Mouse (Mus musculus) liver, adult 2 months (tissue): ENCODE results near the gene Atp6ap1l.

Experiments used
- CTCF ChIP-seq: fragments of 200-500 bp; IDR thresholded peaks from 2 replicates; pipeline ENCODE4 v1.5.1; 2011; ENCODE audit warnings: low read depth, low read length, control low read depth
- POLR2A ChIP-seq: fragments of 200-500 bp; IDR thresholded peaks from 2 replicates; pipeline ENCODE4 v1.6.1; 2011; ENCODE audit warnings: low read length, control low read depth; ENCODE audit not compliant: insufficient read depth; ENCODE audit errors: extremely low read depth

DNA sequence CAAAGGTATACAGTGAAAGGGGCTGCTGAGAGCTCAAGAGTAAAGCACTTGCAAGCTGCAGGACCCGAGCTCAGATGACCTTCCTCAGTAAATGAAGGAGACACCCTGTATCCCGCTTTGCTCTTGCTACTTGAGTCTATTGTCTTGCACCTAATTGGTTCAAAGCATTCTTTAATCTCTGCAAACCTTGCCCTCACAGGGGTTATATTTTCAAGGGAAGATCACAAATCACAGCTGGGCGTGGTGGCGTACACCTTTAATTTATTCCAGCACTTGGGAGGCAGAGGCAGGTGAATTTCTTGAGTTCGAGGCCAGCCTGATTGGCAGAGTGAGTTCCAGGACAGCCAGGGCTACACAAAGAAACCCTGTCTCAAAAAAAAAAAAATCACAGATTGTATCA lies 20.0 kb upstream of the Atp6ap1l start:
- no peak for TF ChIP-seq POLR2A
- no peak for TF ChIP-seq CTCF
